Mouse (Mus musculus): ENCODE results near the gene Pias4. TPM values are rescaled to one million over a fixed set of nuclear protein-coding genes. Genes with fewer than 3 reads are reported as not detected.
"Not testable (repeated sequence)": the region's sequence is repeated elsewhere in the genome, so short reads cannot be mapped to it uniquely, and the experiment has no call there.

Gene Pias4
- 10 to 100 TPM; 27.0 to 35.1 (median 31.7) TPM for total RNA-seq (2022)

DNA sequence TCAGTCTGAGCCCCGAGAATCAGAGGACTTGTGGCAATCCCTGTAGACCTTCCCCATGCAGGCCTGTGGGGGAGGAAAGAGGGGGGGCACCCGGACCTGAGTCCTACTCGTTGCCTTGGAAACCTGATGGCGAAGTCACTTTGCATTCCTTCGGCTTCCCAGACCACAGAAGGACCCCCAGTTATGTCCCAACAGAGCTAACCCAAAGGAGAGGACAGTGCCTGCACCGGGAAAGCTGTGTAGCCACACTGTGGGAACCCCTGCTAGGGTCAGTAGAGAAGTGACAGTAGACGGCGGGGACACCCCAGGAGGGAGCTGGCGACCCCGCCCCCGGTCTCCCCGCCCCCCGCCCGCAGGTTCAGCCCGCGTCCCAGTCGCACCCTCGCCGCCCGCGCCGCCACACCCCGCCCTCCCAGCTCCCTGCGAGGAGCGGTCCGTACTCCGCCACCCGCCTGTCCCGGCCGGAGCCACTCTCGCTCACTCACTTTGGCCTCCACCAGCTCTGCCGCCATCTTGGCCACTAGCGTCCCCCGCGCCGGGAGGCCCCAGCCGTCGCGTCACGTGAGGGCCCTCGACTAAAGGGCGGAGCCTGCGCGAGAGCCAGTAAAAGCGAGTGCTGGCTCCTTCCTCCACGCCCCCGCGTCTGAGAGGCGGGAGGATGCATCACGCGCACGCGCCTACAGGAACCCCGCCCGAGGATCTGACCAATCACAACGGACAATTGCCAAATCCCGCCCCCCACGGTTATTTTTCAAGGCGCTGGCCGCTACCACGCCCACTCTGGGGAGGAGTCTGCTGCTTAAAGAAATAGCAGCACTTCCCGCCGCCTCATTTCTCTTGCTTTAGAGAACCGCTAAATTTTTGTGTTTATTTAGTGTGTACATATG, at the start of gene Pias4:
TSS of gene Pias4 (minus strand) at position 724 of the 887 bp plus-strand sequence.
- peak; percentile 100 for DNase-seq (ENCODE audit: low spot score in 2 of 2)

DNA sequence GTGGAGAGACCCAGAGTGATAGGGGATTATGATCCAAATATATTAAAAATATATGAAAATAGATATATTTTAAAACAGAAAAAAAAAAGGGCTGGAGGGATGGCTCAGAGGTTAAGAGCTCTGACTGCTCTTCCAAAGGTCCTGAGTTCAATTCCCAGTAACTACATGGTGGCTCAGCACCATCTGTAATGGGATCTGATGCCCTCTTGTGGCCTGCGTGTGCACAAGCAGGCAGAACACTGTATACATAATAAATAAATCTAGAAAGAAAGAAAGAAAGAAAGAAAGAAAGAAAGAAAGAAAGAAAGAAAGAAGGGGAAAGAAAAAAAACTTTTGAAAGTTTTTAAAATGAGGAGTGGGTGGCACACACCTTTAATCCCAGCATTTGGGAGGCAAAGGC, 49.5 kb upstream of the Pias4 start:
- DNase-seq (ENCODE audit: low spot score in 2 of 2) = not testable (repeated sequence)

DNA sequence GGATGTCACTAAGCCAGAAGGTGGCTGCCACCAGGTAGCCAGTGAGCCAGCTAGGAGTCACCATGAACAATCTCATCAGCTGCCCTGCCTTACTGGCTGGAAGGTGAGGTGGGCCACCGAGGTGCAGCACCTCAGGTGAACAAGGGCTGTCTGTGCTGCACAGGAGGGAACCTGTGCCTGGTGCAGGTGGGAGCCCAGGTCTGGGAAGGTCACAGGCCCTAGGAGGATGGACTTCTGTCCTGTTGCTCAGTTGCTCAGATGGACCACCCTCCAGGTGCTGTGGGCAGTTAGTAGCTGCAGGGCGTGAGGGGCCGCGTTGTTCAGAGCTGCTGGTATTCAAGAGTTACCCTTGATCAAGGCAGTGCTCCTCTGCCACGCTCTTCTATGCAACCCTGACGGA, 49.1 kb upstream of the Pias4 start:
- DNase-seq (ENCODE audit: low spot score in 2 of 2) = no peak

DNA sequence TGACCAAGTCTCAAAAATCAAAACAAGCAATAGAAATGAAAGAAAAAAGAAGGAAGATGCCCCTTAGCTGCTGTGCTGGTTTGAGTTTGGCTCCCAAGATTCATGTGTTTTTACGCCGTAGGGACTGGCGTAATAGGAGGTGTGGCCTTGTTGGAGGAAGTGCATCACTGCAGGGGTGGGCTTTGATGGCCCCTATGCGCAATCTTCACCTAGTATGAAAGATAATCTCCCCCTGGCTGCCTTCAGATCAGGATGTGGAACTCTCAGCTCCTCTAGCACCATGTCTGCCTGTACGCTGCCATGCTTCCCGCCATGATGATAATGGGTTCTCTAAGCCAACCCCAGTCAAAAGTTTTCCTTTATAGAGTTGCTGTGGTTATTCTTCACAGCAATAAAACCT, 48.5 kb upstream of the Pias4 start:
- no peak for DNase-seq (ENCODE audit: low spot score in 2 of 2)

DNA sequence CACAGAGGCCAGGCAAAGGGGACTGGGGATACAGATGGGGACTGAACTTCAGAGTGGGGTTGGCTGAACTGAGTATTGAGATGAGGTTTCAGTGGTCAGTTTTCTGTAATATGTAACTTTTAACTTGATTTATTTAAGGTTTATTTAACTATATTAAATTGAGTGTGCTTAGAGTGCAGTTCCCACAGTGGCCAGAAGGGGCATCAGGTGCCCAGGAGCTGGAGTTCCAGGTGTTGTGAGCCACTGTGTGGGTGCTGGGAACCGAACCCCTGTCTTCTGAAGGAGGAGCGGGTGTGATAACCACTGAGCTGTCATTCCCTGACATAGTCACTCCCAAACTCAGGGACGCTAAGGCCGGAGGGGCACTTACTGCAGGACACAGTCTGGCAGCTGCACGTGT, 42.4 kb upstream of the Pias4 start:
- DNase-seq (ENCODE audit: low spot score in 2 of 2) = no peak

DNA sequence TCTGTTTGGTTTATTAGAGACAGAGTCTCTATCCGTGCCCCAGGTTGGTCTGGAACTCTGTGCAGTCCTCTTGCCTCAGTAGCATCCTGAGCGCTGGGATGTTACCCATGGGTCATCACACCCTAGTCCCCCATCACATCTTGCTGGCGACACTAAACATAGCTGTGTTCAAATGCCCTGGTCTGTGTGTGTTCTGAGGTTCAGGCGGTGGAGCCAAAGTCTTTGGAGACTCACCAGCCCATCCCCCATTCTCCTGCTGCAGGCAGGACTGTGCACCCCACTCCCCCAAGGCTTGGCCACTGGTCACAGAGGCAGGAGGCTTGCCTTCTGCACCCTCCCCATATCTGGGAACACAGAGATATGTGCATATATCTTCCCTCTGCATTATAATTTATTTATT, 36.4 kb upstream of the Pias4 start:
- DNase-seq (ENCODE audit: low spot score in 2 of 2) = no peak

DNA sequence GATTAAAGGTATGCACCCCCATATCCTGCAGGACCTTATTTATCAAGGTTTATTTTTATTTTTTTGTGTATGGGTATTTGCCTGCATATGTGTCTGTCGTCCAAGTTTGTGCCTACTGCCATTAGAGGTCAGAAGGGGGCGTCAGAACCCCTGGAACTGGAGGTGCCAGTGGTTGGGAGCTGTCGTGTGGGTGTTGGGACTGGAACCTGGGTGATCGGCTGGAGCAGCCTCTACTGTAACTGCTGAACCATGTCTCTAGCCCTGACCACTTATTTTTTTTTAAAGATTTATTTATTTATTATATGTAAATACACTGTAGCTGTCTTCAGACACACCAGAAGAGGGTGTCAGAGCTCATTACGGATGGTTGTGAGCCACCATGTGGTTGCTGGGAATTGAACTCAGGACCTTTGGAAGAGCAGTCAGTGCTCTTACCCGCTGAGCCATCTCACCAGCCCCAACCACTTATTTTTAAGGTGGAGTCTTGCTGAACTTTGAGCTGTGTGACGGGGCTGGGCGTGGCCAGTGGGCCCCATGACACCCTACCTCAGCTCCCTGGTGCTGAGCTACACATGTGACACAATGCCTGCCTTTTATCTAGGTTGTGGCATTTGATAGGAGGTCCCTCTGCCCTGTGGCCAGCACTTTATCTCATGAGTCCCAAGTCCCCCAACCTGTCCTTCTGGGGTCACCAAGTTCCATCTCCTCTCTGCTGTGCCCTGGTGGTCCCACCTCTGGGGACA, 35.4 kb upstream of the Pias4 start:
- no peak for DNase-seq (ENCODE audit: low spot score in 2 of 2)

DNA sequence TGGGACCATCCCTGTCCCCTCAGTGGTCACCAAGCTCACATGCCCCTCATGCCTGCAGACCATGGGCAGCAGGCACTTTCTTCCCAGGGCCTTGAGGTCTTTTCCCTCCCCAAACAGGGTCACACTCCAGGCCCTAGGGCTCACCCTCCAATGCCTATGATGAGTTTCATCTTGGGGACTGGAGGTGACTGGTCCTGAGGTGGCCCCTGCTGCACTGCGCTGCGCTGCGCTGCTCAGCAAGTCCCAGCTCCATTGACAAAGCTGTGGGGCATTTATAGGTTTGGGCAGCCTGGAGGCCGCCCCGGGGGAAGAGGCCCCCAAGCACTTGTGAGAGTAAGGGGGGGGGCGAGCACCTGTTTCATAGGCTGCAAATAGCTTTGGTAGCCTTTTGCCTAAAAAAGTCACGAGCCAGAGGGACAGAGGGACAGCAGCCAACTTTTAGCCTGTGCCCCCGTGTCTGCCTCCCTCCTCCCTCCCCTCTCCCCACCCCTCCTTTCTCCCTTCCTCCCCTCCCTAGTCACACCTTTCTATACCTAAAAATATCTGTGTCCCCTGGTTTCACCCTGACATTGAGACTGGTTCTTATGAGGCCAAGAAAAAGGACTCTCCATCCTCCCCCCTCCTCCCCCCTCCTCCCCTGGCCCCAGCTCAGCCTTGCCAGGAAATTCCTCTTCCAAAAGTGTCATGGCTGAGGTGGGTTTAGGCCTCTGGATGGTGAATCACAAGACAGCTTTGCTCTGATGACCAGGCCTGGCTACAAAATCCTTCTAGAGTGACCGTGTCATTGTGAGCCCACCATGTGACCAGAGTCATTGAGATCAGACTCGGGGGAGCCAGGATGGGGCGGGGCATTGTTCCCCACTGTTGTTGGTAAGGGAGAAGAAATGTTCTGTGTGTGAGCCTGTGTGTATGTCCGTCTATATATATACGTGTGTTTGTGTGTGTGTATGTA, 34.4 kb upstream of the Pias4 start, which contains the start of gene Nmrk2:
TSS of gene Nmrk2 (minus strand) at position 245 of the 952 bp plus-strand sequence.
- DNase-seq (ENCODE audit: low spot score in 2 of 2) = no peak

DNA sequence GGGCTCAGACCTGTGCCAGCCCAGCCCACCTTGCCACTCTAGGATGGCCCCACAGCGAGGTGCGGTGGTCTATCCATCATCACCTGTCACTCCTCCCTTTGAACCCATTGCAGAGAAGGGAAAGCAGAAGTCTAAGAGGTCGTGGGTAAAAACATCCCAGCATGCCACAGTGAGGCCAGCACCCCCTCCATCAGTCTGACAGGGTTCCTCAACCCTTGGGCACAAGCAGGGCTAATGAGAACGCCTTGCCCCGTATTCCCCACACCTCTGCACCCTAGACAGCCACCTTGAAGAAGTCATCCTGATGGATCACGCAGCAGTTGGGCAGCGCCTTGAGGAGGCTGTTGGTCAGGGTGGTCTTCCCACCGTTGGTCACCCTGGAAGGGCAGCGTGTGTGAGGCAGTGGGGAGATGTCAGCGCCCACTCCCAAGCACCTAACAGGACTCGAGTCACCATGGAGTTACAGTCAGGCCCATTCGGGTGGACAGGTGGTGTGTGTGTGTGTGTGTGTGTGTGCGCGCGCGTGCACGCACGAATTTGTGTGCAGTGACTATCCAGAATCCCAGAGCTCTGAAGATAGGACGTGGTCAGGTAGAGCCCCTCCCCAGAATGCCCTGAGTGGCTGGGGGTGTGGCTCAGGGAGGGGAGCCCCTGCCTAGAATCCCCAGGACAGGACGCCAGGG, 33.0 kb upstream of the Pias4 start:
- no peak for DNase-seq (ENCODE audit: low spot score in 2 of 2)

DNA sequence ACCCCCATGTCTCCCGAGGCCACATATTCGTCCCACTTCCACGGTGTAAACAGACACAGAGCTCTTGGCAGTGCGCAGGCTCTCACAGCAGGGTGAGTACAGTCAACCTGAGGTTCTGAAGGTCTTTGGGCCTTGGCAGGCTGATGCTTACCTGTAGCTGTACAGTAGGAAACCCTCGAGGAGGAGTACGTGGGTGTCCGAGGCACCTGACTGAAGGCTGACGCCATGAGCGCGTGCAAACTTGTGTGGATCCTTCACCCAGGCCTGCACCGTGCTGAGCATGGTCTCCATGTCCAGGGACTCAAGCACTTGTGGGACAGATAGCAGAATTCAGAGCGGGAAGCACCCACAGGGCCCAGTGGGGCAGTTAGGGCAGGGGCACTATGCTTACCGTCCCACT, 32.4 kb upstream of the Pias4 start:
- DNase-seq (ENCODE audit: low spot score in 2 of 2) = no peak

DNA sequence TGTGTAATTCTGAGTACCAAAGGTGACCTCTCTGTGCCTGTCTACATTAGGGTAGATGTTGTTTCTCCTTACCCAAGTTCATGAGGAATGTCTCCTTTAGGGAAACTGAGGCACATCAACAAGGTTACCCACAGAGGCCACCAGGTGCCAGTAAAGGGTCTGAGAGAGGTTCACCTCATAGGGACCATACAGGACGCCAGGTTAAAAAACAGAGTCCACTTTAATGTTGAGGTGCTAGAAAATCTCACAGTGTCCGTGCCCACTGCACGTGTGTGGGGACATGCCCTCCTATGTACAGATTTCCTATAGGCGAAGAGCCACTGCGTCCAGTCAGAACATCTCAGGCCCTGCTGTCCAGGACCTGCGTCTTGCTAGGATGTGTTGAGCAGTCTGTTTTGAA, 31.3 kb upstream of the Pias4 start:
- DNase-seq (ENCODE audit: low spot score in 2 of 2) = no peak

DNA sequence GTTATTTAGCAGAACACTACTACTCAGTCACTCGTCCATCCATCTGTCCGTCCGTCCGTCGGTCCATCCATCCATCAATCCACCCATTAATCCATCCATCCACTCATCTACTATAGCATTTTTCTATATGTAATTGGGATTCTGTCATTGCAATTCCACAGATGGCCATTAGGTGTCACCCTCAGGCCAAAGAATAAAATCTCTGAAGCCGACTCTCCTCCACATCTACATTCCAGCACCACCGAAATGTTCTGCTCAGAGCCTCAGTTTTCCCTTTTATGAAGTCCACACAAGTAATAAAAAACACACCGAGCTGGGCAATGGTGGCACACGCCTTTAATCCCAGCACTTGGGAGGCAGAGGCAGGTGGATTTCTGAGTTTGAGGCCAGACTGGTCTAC, 30.5 kb upstream of the Pias4 start:
- DNase-seq (ENCODE audit: low spot score in 2 of 2) = peak in 1 of 2 experiments; percentile 69

DNA sequence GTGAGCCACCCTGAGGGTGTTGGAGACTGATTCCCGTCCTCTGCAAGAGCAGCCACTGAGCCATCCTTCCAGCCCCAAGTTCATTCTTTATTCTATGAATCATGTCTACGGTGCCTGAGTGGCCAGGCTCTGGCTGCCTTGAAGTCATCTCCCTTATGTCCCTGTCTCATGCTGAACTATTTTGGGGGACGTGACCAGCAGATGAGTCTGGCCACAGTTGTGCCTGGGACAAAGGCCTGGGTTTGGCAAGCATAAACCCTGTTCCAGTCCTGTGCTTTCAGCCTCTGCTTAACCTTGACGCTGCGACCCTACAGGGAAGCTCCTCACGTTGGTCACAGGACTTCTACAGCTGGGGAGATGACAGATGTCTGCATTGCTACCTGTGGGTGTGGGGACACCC, 29.6 kb upstream of the Pias4 start:
- DNase-seq (ENCODE audit: low spot score in 2 of 2) = no peak

DNA sequence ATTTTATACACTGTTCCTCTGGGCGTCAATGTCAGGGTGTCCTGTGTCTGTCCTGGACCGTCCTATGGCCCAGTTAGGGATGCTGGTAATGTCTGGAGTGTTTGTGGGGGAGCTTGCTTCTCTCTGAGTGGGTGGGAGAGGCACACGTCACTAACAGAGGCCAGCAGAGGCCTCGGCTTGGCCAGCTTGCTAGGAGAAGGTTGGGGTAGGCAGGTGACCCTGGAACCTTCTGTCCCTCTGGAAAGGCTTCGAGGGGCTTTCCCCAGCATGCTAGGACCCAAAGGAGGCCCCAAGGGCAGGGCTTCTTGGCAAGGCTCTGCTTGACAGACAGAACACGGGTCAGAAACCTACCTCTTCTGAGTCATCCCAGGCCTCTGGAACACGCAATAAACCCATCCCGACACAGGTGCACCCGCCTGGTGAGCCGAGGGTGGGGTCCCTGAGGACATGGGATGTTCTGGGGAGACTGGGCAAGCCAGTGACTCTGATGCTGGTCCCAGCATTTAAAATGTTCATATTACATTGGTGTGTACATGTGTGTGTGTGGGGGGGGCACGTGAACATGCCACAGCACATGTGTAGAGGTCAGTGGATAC, 28.8 kb upstream of the Pias4 start:
- no peak for DNase-seq (ENCODE audit: low spot score in 2 of 2)

DNA sequence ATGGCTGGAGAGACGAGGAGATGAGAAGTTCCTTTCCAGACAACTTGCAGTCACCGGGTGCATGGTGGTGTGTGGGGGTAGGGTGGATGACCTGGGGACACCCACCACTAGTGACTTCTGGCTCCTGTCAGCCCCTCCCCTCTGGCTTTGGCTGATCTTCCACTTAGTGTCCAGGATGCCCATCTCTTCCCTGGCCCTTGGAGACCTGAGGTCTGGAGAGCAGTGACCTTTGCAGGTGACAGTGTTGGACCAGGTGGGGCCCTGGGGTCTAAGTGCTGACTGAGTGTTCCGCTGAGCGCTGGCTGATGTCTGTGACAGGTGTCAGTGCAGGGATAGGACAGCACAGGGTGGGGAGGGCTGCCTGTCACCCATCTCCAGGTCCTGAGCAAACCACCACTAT, 27.6 kb upstream of the Pias4 start:
- no peak for DNase-seq (ENCODE audit: low spot score in 2 of 2)

DNA sequence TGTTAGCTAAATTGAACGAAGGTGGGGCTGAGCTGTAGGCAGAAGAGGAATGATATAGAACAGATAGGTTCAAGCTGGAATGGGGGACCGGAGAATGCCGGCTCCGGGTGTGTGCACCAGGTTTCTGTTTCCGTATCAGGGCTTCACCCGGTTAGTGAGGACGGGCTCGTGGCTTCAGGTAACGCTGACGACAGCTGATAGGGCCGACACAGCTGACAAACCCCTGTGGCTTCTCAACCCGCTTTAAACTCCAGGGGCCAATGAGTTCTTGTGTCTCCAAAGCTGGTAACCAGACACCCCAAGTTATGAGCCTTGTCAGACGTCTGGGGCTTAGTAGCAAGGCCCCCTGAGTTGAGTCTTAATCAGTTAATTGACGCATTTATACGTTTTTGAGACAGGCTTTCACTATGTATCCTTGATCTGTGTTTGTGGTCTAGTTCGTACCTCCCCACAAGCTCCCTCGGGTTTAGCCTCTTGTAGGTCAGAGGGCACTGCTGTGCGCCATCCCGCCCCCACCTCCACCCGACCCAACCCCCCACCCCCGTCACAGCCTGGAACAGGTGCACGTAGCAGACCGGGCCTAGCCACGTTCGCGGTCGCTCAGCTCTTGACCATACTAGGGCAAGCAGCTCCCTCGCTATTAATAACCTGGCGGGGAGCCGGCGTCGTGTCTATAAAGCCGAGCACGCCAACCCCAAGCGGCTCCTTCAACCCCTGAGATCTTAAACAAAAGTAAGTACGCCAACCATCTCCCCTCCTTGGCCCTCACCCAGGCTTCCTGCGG, 26.5 kb upstream of the Pias4 start:
- no peak for DNase-seq (ENCODE audit: low spot score in 2 of 2)

DNA sequence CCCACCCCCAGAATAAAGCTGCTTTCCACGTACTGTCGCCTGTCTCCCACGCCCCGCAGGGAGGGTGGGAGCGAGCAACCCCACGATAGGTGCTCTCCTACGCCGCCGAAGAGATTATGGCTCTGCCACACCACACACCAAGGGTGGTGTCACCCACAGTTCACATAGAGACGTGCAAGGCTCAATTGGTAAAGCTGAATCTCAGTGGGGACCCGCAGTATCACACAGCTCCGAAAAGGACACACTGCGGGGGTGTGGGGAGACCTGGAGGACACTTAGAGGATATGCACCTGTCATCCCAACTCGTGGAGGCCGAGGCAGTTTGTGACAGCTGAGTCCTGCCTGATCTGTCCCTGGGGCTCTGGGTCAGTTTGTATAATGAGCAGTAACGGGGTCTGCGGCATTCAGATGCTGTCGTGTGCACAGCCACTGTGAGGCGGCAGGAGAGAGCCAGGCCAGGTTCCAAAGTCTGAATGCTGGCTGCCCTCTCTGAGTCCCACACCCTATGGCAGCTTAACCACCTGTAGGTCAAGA, 25.3 kb upstream of the Pias4 start:
- no peak for DNase-seq (ENCODE audit: low spot score in 2 of 2)

DNA sequence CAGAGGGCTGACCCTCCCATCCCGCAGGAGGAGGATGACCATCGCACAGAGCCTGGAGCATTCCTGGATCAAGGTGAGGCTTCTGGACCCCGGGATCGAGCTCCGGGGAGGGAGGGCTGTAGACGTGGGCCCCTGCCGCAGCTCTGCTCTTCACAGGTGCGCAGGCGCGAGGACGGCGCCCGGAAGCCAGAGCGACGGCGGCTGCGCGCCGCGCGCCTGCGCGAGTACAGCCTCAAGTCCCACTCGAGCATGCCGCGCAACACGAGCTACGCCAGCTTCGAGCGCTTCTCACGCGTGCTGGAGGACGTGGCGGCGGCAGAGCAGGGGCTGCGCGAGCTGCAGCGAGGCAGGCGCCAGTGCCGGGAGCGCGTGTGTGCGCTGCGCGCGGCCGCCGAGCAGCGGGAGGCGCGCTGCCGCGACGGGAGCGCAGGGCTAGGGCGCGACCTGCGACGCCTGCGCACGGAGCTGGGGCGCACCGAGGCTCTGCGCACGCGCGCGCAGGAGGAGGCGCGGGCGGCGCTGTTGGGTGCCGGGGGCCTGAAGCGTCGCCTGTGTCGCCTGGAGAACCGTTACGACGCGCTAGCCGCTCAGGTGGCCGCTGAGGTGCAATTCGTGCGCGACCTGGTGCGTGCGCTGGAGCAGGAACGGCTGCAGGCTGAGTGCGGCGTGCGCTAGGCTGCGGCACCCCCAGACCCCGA, 24.7 kb upstream of the Pias4 start:
- peak; percentile 86 to 87 for DNase-seq (ENCODE audit: low spot score in 2 of 2)

All from layer of hippocampus, adult 8-10 months (tissue).